Mouse (Mus musculus) C2C12 (cell line): ENCODE results near the gene Rnf225.

Source experiments
- CEBPB ChIP-seq: IDR thresholded peaks from one replicate; pipeline ENCODE4 v1.6.1; 2011; ENCODE audit warnings: low read depth, mild to moderate bottlenecking, control low read depth, moderate library complexity
- CTCF ChIP-seq: IDR thresholded peaks from one replicate; pipeline ENCODE4 v1.5.1; 2011; ENCODE audit not compliant: control insufficient read depth, insufficient read depth, insufficient read length
- MAX ChIP-seq: IDR thresholded peaks from one replicate; pipeline ENCODE4 v1.6.1; 2011; ENCODE audit warnings: mild to moderate bottlenecking, control low read depth
- MYOD1 ChIP-seq: IDR thresholded peaks from one replicate; pipeline ENCODE4 v1.6.1; 2011; ENCODE audit warnings: low read depth; ENCODE audit not compliant: control insufficient read depth, insufficient read length
- MYOG ChIP-seq: IDR thresholded peaks from one replicate; pipeline ENCODE4 v1.6.1; 2011; ENCODE audit not compliant: control insufficient read depth, insufficient read length; ENCODE audit errors: extremely low read depth
- USF1 ChIP-seq: IDR thresholded peaks from one replicate; pipeline ENCODE4 v1.6.1; 2011; ENCODE audit warnings: low read depth, mild to moderate bottlenecking, control low read depth, moderate library complexity

DNA sequence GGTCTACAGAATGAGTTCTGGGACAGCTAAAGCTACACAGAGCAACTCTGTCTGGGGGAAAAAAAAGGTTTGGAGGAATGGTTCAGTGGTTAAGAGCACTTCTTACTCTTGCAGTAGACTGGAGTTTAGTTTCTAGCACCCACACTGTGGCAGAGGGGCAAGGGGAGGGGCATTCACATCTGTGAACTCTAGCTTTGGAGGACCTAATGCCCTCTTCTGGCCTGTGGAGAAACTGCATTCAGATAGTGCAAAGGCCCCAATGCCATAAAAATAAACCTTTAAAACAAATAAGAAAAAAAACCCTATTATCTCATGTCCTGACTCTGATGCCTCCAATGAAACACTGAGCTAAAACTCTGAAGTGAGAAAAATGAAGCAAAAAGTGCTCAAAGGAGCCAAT is 16.3 kb downstream of the Rnf225 start:
- TF ChIP-seq CTCF = no peak
- no peak for TF ChIP-seq MYOG
- TF ChIP-seq USF1 = no peak
- no peak for TF ChIP-seq MYOD1
- no peak for TF ChIP-seq MAX
- no peak for TF ChIP-seq CEBPB
